Mouse (Mus musculus): ENCODE data around the gene Fyttd1.

DNA sequence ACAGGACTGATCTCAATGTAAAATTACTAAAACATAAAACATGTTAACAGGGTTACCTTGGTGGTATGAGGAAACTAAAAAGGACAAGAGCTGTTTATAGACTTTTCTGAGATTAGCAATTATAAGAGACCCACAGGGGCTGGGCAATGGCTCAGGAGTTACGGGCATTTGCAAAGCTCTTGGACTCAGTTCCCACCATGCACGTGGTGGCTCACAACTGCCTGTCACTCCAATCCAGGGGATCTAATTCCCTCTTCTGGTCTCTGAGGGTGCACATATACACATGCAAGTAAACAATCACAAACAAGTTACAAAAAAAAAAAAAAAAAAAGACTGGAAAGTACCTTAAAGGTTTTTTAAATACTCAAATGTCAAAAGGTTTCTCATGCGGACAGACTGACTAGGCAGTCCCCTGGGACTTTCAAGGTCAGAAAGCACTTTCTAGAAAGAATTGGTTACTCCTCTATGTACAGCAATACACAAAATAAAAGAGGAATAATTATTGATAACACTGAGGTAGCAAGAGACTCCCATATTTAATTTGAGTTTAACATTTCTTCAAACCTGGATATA, 15.4 kb upstream of the Fyttd1 start:
- TF ChIP-seq CTCF (IDR thresholded peaks at IDR 0.05; ENCODE audit: control insufficient read depth, insufficient read depth, insufficient read length) (no peak), MAX (IDR thresholded peaks at IDR 0.05) (no peak), FOSL1 (IDR thresholded peaks at IDR 0.05; ENCODE audit: insufficient read depth, low read length, poor library complexity, severe bottlenecking) (no peak), MYOG (IDR thresholded peaks at IDR 0.05; ENCODE audit: control insufficient read depth, extremely low read depth, insufficient read length) (no peak), USF1 (IDR thresholded peaks at IDR 0.05; ENCODE audit: low read depth) (no peak), CEBPB (IDR thresholded peaks at IDR 0.05; ENCODE audit: low read depth) (no peak), MYOD1 (IDR thresholded peaks at IDR 0.05; ENCODE audit: control insufficient read depth, insufficient read length, low read depth) (no peak)

Measured in C2C12 (cell line).